Mouse (Mus musculus) cerebellum, adult 2 months (tissue): Measurements from ENCODE around the gene Dus2.

Experiments used
- CTCF ChIP-seq: fragments of 200-500 bp; IDR thresholded peaks from 2 replicates; pipeline ENCODE4 v1.5.1; 2011; ENCODE audit warnings: low read depth, mild to moderate bottlenecking, control low read depth, low read length, moderate library complexity, borderline replicate concordance; ENCODE audit not compliant: insufficient read depth
- POLR2A ChIP-seq: fragments of 200-500 bp; IDR thresholded peaks from 2 replicates; pipeline ENCODE4 v1.6.1; 2011; ENCODE audit warnings: low read length, control low read depth, borderline replicate concordance; ENCODE audit not compliant: insufficient read depth

GRCm38 (mm10) chr8:105988546-105988945 lies 2.6 kb upstream of the Dus2 start:
- TF ChIP-seq POLR2A = no peak
- TF ChIP-seq CTCF = no peak
